Mouse (Mus musculus): ENCODE measurements at regions not wholly inside any gene's neighbourhood (a gene's known extent, or its start where the extent isn't known, plus 50 kb on each side); places are given as distances from the start of the nearest gene placed in this dataset.

- DNase-seq, result no peak
These were observed 92.1 kb downstream of the Bcl2l11 start for GRCm38 (mm10) chr2:128217784-128218467.

DNA sequence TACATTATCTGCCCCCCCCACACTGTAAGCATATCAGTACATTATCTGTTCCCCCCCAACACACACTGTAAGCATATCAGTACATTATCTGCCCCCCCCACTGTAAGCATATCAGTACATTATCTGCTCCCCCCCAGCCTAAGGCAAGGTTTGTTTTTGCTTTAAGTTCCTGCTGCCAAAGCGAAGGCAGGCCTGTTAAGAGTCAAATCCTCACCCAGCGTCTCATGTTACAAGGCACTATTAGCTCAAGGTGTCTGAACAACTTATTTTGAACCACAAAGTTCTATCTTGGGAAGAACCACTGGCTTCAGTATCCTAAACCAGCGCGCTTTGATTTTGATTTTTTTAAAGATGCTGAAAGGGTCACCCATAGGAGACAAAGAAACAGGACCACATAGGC, 93.1 kb downstream of the Bcl2l11 start:
- no peak for DNase-seq

DNA sequence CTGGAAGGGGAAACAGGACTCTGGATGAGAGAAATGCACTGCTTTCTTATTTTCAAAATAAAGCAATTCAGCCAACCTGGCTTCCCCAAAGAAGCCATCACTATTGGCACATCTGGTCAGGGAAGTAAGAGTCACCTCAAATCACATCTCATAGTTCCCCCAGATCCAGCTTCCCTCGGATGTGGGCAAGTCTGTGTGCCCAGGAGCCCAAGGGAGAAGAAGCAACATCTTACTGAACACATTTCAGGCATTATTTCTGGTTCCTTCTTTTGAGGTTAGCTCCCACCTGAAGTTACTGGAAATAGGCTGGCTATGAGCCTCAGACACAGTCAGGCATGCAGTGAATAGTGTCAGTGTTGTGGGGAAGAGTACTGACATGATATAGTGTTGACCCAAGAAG, 95.2 kb downstream of the Bcl2l11 start:
- no peak for DNase-seq

GRCm38 (mm10) chr2:128221657-128222056, 95.8 kb downstream of the Bcl2l11 start:
- no peak for DNase-seq

GRCm38 (mm10) chr2:128226465-128227047, 100.7 kb downstream of the Bcl2l11 start:
- no peak for DNase-seq

DNA sequence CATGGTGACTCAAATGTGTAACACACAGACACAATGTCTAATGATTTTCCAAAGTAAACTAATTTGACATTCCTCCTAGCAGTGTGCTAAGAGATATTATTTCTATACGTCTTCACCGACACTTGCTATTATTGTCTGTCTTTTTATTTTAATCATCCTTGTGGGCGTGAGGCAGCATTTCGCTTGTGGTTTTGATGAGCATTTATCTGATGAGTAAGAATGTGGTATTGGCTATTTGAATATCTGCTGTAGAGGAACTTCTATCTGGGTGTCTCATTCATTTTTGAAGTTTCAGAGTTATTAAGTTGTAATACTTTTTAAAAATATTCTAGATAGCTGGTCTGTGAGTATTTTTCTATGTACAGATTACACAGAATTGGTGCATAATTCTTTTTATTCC, 103.9 kb downstream of the Bcl2l11 start:
- no peak for DNase-seq

- no peak for DNase-seq
These were observed 105.1 kb downstream of the Bcl2l11 start for GRCm38 (mm10) chr2:128230921-128231320.

DNA sequence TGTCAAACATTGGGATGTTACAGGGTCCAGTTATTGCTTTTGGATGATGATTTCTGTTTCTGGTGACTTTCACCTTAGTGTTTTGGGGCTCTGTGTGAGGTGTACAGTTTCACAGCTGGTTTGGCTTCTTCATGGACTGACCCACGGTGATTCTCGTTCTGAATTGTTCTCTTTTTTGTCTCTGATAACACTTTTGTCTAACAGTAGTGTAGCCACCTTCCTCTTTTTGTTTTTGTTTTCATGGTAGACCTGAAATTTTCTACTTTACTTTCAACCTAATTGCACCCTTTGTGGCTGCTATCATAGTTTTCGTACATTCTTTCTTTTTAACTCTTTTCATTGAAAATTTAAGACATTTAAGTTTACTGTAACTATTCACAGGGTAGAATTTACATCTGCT, 105.5 kb downstream of the Bcl2l11 start:
- DNase-seq, result no peak

DNA sequence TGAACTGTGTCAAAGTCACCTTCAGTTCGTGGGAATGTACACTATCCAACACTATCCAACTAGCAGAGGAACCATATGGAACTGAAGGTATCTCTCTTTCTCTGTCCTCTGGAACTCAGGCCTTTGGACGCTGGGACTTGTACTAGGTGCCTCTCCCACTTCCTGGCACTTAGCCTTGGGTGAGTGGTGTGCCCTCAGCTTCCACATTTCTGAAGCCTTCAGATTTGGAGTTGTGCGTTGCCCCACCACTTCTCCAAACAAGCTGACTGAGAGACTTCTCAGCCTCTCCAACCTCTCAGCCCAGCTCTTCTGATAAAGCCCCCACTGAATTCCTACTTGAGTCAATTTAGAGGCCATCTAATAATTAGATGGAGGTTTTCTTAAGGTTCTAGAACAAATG, 106.2 kb downstream of the Bcl2l11 start:
- DNase-seq, result no peak

DNA sequence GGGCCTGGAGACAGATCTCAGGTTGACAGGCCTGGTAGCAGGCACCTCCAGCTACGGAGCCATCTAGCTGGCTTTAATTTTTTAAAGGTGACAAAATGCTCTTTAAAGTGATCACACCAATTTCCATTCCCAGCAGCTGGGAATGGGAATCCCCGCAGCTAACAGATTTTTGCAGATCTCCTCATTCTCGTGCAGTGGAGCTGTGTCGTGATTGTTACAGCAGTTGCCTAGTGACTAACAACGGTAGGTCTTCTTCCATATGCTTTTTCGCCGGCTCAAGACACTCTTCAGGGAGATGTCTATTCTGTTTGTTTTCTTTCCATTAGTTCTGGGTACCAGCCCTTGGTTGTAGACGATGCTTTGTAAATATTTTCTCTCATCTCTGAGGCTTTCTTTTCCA, 109.3 kb downstream of the Bcl2l11 start:
- no peak for DNase-seq

DNA sequence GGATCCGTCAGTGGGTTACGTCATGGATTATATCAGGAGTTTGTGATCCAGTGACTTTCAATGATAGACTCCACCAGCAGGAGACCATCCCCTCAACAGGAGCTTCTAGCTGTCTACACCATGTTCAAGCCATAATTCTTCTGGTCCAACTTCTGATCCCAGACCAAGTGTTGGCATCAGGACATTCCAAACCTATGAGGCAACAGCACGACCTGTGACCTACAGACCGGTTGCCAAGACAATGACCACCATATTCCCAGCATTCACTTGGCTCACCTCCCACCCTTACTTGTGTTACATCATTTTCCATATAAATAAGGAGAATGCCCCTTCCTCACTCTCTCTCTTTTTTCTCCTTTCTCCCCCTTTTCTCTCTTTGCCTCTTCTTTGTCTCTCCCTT, 113.6 kb downstream of the Bcl2l11 start:
- no peak for DNase-seq

DNA sequence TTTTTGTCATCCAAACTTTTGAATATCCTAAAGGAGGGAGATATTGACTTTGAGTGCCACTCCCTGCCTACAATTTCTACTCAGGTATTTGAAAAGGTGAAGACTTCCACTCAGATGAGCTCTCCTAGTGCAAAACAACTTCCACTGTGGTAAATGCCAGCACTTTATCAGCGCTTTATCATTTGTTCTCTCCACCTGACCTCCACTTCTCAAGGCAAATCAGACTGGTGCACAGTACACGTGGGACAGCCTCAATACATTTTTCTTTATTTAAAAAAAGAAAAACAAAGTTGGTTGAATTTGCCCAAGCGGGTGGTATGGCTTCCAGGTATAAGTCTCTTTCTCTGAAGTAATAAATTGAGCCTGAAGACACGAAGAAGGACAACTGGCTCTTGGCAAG, 114.2 kb downstream of the Bcl2l11 start:
- DNase-seq, result no peak

- DNase-seq, result no peak
These were observed 114.9 kb downstream of the Bcl2l11 start for GRCm38 (mm10) chr2:128240536-128241279.

- no peak for DNase-seq
These were observed 115.4 kb downstream of the Bcl2l11 start for GRCm38 (mm10) chr2:128241280-128241665.

DNA sequence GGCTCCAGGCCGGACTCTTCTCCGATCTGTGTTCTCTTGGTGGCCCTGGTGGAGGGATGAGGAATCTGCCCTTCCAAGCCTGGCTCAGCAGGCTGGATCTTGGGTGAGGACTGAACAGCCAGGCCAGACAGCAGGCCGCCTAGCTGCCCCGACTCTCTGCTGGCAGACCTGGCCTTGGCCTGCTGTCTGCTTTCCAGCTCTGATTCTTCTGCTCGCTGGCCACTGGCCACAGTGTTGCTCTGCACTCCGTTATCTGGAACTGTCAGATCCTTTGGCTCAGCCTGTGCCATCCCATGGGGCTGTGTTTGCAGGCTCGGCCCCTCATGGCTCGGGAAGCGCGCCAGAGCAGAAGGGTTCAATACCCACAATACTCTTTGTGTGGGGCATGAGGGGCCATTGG, 119.7 kb downstream of the Bcl2l11 start:
- no peak for DNase-seq

DNA sequence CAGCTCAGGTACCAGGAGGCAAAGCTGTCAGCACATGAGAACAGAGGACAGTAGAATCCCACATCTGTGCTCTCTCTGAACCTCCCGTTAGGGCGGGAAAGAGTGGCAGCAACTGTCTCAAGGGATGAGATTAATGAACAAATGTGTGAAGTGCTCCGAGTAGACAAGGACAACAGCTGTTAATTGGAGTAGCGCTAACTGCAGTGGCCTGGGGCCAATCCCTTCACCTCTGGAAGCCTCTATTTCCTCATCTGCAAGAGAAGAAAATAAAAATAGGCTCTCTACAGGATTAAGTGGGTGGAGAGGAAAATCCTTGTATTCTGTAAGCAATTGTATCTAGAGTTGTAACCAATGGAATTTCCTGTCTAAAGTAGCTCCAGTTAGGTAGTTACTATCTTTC, 122.1 kb downstream of the Bcl2l11 start:
- no peak for DNase-seq

DNA sequence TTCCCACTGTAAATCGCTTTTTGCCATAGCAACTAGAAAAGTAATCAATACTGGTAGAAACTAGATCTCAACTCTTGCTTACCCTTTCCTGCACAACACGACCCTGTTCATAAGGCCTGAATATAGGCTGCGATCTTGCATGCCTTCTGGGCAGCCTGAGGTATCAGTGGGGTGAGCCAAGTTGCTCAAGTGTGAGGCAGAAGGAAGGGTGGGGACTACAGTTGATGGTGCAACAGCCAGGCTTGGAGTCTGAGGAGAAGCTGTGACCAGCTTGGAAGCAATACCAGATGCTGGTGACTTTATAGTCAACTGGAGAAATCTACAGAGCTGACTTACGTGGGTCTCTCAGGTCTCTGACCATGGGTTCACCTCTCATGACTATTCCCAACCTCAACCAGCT, 123.3 kb downstream of the Bcl2l11 start:
- DNase-seq, result no peak

GRCm38 (mm10) chr2:128249607-128250006, 123.8 kb downstream of the Bcl2l11 start:
- no peak for DNase-seq

- no peak for DNase-seq
These were observed 125.0 kb downstream of the Bcl2l11 start for GRCm38 (mm10) chr2:128250841-128251240.

- no peak for DNase-seq
These were observed 130.8 kb downstream of the Bcl2l11 start for GRCm38 (mm10) chr2:128256651-128257050.

GRCm38 (mm10) chr2:128257262-128257661, 131.4 kb downstream of the Bcl2l11 start:
- no peak for DNase-seq

DNA sequence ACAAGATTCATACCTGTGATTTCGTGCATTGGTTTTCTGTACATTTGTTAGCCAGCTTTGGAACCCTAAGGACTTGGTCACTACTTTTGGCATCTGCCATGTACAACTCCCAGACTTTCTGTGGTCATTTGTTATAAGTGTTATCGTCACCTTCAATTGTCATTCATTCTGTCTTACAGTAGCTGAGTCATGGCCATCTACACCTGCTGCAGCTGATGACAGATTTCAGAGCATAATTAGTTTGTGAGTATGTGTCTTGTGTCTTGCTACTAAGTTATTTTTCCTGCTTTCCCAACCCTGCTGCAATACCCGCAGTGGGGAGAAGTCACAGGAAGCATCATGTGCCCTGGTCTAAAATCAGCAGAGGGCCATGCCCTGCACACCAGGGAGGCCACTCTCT, 138.0 kb downstream of the Bcl2l11 start:
- no peak for DNase-seq

- DNase-seq, result no peak
These were observed 139.5 kb downstream of the Bcl2l11 start for GRCm38 (mm10) chr2:128265014-128265990.
